Mouse (Mus musculus) WW6 (cell line): ENCODE measurements at regions not wholly inside any gene's neighbourhood (a gene's known extent, or its start where the extent isn't known, plus 50 kb on each side); places are given as distances from the start of the nearest gene placed in this dataset.

Experiments
- DNase-seq: peaks from one replicate; pipeline ENCODE4 v3.0.0-alpha.2; 2013; ENCODE audit warnings: low read depth, low spot score

DNA sequence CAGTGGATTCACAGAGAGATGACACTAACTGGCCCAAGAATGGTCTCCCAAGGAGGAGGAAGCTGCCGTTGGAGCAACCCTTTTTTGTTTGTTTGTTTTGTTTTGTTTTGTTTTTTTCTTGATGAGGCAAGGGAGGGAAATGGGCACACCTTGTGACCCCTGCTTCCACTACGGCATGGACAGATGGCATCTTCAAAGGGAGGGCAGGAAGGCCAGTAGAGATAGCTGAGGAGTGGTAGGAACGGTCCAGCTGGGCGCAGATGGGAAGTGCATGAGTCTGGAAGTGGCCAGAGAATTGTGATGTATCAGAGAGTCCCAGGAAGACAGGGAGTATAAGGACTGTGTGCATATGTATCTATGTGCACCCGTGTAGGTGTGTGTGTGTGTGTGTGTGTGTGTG is 63.1 kb upstream of the Gjb5 start:
- no peak for DNase-seq

DNA sequence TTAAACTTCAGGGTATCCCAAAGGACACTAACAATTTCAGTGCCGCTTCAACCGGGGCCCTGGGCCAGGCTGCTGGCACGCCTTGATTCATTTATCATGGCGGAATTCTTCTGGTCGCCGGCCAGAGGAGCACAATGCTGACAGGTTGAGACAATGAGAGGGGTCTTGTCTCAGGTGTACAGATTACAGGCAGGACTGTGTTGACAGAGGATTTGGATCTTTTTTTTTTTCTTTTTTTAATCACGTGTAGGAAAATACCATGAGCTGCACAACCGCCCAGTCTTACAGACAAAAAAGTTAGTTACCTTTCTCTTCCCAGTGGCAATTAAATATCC is 61.8 kb upstream of the Gjb5 start:
- DNase-seq = no peak

DNA sequence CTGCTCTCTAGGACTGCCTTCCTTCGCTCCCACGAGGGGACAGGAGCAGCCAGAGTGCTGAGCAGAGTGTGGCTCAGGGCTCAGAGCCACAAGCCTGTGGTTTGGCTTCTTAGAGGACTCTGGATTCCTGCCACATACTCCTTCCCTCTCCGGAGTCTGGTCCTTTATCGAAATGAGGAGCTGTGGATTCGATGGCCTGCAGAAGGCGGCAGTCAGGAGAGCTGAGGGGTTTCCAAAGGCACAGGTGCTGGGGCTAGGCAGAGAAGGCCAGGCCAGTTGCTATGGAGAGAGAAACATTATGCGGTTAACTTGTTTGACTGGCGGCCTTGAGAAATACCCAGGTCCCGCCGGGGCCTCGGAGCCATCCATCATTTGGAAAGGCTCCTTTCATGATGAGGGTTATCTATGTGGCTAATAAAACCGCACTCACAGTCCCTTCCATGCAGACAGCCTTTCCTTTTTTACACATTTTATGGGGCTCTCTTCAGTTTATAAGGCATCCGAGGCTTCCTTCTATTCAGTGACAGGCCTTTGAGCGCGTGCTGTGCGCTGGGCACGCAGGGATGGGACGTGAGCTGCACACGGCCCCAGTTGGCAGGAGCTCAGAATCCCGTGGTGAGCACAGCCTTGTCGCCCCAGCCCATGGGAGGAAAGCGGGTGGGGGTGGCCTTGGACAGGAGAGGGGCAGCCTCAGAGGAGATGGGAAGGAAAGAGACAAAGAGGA is 61.2 kb upstream of the Gjb5 start:
- no peak for DNase-seq

DNA sequence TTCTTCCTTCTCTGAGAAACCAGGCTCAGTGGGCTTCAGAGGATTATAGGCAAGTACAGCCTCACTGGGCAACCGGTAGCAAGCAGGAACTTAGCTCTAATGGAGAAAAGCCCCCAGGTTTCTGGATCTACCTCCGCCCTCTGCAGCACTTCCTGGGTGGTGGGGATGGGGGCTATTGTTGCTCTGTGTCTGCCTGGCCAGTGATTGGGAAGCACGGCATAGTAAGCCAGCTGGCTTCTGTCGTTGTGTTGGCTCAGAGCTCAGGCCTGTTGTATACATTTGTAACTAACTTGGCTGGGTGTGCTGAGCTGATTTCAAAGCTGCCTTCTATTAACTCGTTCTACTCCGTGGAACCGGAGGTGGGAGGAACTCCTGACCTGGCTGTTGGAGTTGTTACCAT is 58.9 kb upstream of the Gjb5 start:
- no peak for DNase-seq

DNA sequence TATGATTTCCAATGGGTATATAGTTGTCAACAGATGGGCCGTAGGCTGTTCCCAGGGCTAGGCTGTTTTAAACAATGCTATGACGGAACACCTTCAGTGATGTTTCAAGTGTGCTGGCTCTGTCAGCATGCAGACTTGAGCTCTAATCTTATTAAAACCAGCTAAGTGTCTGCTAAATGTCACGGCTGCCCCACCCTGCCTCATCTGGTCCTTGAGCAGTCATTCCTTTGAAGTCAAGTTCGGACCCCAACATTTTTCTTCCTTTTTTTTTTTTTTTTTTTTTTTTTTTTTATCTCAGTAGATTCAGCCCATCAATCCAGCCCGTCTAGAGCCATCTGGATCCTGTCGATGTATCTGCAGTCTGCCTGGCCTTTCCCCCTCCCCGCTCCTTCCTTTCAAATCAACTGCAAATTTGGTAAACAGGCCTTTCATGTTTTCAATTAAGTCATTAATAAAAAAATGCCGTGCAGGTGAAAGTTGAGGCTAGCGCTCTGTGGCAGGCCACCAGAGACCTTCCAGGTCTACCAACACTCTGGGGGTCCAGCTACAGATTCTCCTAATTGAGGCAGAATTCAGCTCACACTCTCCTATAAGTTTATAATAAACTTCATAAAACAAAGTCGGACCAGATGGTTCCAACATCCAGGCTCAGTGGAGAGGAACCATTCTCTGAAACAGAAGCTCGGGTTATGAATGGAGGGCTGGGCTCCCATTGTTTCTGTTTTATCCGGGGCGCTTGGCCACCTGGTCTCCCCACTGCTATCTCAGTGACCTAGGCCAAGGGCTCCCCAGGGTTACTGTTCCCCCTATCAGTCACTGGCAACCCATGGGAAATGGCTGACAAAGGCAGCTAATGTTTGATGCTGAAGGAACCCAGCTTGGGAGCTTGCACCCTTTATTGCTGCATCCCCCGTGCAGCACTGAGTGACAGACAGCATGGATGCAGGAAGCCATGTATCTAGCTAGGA is 56.3 kb upstream of the Gjb5 start:
- no peak for DNase-seq
